Mouse (Mus musculus) right cerebral cortex, postnatal 36 days (tissue): ENCODE measurements at regions not wholly inside any gene's neighbourhood (a gene's known extent, or its start where the extent isn't known, plus 50 kb on each side); places are given as distances from the start of the nearest gene placed in this dataset.

Experiments used
- DNase-seq, 2 experiments: peaks; one replicate each; pipeline ENCODE4 v3.0.0; 2022; ENCODE audit warnings: low spot score in 2 of 2, mixed read lengths in 1 of 2

DNA sequence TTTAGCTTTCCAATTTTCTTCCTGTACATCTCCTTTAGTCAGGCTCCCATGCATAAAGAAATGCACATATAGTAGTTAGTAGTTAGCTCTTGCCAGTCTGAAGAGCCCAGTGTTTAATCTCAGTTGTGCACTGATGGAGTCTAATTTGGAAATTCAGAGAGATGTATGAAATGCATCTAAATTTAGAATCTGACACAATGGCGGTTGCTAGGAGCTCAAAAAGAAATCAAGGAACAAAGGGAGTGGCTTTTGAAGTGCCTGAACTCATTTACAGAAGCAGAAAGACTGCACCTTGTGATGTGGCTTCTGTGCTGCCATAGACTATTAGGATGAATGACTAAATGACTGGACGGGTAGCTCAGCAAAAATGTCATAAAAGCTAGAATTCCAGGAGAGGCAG, 916.3 kb downstream of the Rps29 start:
- DNase-seq, result no peak

DNA sequence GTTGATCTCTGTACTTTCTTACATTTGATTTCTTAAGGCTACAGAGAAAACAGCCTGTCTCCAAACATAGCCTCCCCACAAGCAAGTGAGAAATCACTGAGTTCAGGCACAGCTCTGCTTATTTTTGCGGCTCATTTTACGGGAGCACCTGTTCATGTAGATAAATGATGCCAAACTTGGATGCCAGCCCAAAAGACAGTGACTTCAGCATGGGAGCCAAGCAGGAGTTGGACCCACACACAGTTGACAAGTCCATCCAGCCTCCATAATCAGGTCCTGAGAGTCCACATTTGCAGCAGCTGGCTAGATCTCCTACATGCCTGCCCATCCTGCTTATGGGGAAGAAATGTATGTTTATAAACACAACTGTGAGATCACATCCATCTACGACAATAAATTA, 927.2 kb downstream of the Rps29 start:
- DNase-seq, result no peak

DNA sequence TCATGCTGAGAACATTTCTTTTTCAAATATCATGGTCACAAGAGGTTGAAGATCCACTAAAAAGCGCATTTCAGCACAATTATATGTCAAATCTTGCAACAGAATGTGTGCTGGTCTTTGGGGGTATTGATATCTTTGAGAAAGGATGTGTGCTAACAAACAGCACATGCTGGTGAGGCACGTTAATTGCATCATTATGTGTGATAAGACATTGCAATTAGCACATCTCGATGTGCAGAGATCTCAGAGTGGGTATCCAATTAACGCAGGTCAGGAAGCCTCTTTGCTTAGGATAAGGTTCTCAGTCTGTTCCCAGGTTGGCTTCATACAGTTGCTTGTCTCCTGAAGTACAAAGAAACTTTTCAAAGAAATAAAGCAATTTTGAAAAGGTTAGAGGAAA, 941.9 kb downstream of the Rps29 start:
- DNase-seq, result no peak

- DNase-seq, result peak in 1 of 2 experiments; percentile 1
Observed at GRCm38 (mm10) chr12:68208302-68208701, 950.7 kb downstream of the Rps29 start.

GRCm38 (mm10) chr12:68183858-68184257, 961.5 kb upstream of the Mdga2 start:
- DNase-seq, result no peak

GRCm38 (mm10) chr12:68161317-68161716, 939.0 kb upstream of the Mdga2 start:
- no peak for DNase-seq

- no peak for DNase-seq
Observed at GRCm38 (mm10) chr12:68148066-68148465, 925.7 kb upstream of the Mdga2 start.

GRCm38 (mm10) chr12:68139831-68140230, 917.5 kb upstream of the Mdga2 start:
- DNase-seq, result no peak

DNA sequence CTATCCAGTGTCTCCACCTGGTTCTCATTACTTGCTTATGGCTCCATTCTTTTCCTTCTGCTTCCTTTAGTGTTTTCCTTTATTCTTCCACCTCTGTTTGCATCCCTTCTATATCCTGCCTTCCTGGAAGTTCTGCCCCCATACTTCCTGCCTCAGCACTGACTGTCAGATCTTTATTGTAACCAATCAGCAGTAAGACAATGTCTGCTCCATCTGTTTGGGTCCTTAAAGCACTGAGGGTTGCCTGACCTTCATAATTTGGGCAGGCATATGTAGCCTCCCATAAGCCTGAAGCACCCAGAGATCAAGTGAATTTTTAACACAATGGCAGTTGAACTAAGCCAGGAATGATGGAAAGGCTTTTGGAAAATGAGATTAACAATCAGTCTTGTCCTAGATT, 909.4 kb upstream of the Mdga2 start:
- no peak for DNase-seq

GRCm38 (mm10) chr12:68115762-68116161, 893.4 kb upstream of the Mdga2 start:
- no peak for DNase-seq
